Mouse (Mus musculus): ENCODE measurements around the gene Csad.

Csad gene

GRCm38 (mm10) chr15:102133314-102133713 lies 71.2 kb downstream of the Csad start:
- 95% methylated on average over 9 of the region's 9 CpGs for WGBS

All from cerebral cortex, adult 2 months (tissue).